22 mouse cellular contexts compared by ENCODE assay signal in genomic region chr8:62575817-62576231, GRCm38 (mm10).
DNase-seq lines count a peak whose midpoint lies in the region; ATAC-seq and TF ChIP-seq lines count a peak whose summit lies in the region.
"Had no signal": no experiment of that assay in that cellular context is flagged by ENCODE, and none has a peak within 500 bp of the region (broad histone marks: within the 10 kb centered on the region; RNA-seq: fewer than 3 reads in every experiment).

No protein-coding gene starts in this region.

- DNase-seq in cerebellum, postnatal 10 days: peak; percentile 1 to 2
- DNase-seq in cerebellum, postnatal 25 days: no peak
- DNase-seq in lung, embryonic 14.5 days: peak; percentile 8
- DNase-seq in lung, postnatal 36 days: no peak
- DNase-seq in midbrain, postnatal 0 days (ENCODE audit: low spot score): peak; percentile 12
- no peak for DNase-seq in layer of hippocampus, postnatal 10 days (ENCODE audit: low spot score in 2 of 2)
- no peak for DNase-seq in urinary bladder, postnatal 36 days (ENCODE audit: low spot score in 2 of 2)
- DNase-seq: adrenal gland, postnatal 10 days; cerebellum, adult 11 months; heart, postnatal 10 days; kidney, adult 2 months; kidney, postnatal 10 days; left cerebral cortex, postnatal 4 days; liver; lung, adult 18-20 months; right cerebral cortex, postnatal 4 days had no signal

- WGBS in lung, embryonic 14.5 days: 40% methylated on average over 4 of the region's 4 CpGs
- WGBS in hindbrain, embryonic 16.5 days: 52% methylated on average over 4 of the region's 4 CpGs
- 32% methylated on average over 4 of the region's 4 CpGs for WGBS in midbrain, postnatal 0 days

- TF ChIP-seq CTCF in lung, embryonic 14.5 days (IDR thresholded peaks at IDR 0.05; ENCODE audit: low read depth): no peak
- no peak for TF ChIP-seq CTCF in midbrain, postnatal 0 days (IDR thresholded peaks at IDR 0.05)

- H3K9me3 ChIP-seq in lung, embryonic 14.5 days (ENCODE audit: low read depth, low read length): no peaks in the 10 kb centered on the region
- H3K9me3 ChIP-seq in hindbrain, embryonic 16.5 days (ENCODE audit: control insufficient read depth, low read length): no peaks in the 10 kb centered on the region
- H3K9me3 ChIP-seq in midbrain, postnatal 0 days (ENCODE audit: low read length): no peaks in the 10 kb centered on the region
- H3K9me3 ChIP-seq: neural tube, embryonic 15.5 days had no signal

- no peak overlapping the region for H3K4me3 ChIP-seq in lung, embryonic 14.5 days (ENCODE audit: low read depth, low read length)
- no peak overlapping the region for H3K4me3 ChIP-seq in hindbrain, embryonic 16.5 days (ENCODE audit: low read length)
- no peak overlapping the region for H3K4me3 ChIP-seq in midbrain, postnatal 0 days (ENCODE audit: low read depth, low read length)
- H3K4me3 ChIP-seq: left cerebral cortex, adult 2 months; neural tube, embryonic 15.5 days had no signal

- no peak overlapping the region for H3K9ac ChIP-seq in lung, embryonic 14.5 days
- H3K9ac ChIP-seq in hindbrain, embryonic 16.5 days (ENCODE audit: low read depth, low read length): no peak overlapping the region
- H3K9ac ChIP-seq in midbrain, postnatal 0 days (replicated peaks; ENCODE audit: low read length, poor library complexity, severe bottlenecking): no peak overlapping the region
- H3K9ac ChIP-seq: neural tube, embryonic 15.5 days had no signal

- no peaks in the 10 kb centered on the region for H3K27me3 ChIP-seq in lung, embryonic 14.5 days (ENCODE audit: insufficient read depth, low read length)
- H3K27me3 ChIP-seq in hindbrain, embryonic 16.5 days (replicated peaks; ENCODE audit: control insufficient read depth, insufficient read depth, low read length): no peaks in the 10 kb centered on the region
- no peaks in the 10 kb centered on the region for H3K27me3 ChIP-seq in midbrain, postnatal 0 days (ENCODE audit: insufficient read depth, low read length)
- H3K27me3 ChIP-seq: neural tube, embryonic 15.5 days had no signal

- no peak overlapping the region for H3K4me2 ChIP-seq in lung, embryonic 14.5 days
- H3K4me2 ChIP-seq in hindbrain, embryonic 16.5 days (ENCODE audit: low read length): no peak overlapping the region
- no peak overlapping the region for H3K4me2 ChIP-seq in midbrain, postnatal 0 days (ENCODE audit: low read depth, low read length, poor library complexity, severe bottlenecking)
- H3K4me2 ChIP-seq: heart, embryonic 11.5 days; neural tube, embryonic 15.5 days had no signal

- H3K27ac ChIP-seq in lung, embryonic 14.5 days (ENCODE audit: low read depth): no peak overlapping the region
- no peak overlapping the region for H3K27ac ChIP-seq in hindbrain, embryonic 16.5 days (ENCODE audit: low read depth, low read length)
- H3K27ac ChIP-seq in midbrain, postnatal 0 days (ENCODE audit: low read depth, low read length): no peak overlapping the region
- H3K27ac ChIP-seq: left cerebral cortex, adult 2 months; neural tube, embryonic 15.5 days had no signal

- no peak for ATAC-seq in lung, embryonic 14.5 days (ENCODE audit: insufficient read depth)
- ATAC-seq in hindbrain, embryonic 16.5 days: peak; percentile 48; the same call in 1 of the 2 replicates
- ATAC-seq in midbrain, postnatal 0 days (ENCODE audit: low FRiP score): 0 out of 2 replicates have a peak, but pooled peaks have one; percentile 34
- ATAC-seq: activated CD4-positive, CD25-positive, alpha-beta regulatory T cell, adult 4 months; inflammation-experienced regulatory T-cells, adult 6 months had no signal

- no peaks in the 10 kb centered on the region for H3K4me1 ChIP-seq in lung, embryonic 14.5 days (ENCODE audit: insufficient read depth)
- no peaks in the 10 kb centered on the region for H3K4me1 ChIP-seq in hindbrain, embryonic 16.5 days (ENCODE audit: control insufficient read depth, insufficient read depth, low read depth, low read length)
- no peaks in the 10 kb centered on the region for H3K4me1 ChIP-seq in midbrain, postnatal 0 days (ENCODE audit: insufficient read depth, low read length)
- H3K4me1 ChIP-seq: neural tube, embryonic 15.5 days had no signal

- H3K36me3 ChIP-seq in lung, embryonic 14.5 days (ENCODE audit: insufficient read depth): no peaks in the 10 kb centered on the region
- no peaks in the 10 kb centered on the region for H3K36me3 ChIP-seq in hindbrain, embryonic 16.5 days (ENCODE audit: control insufficient read depth, insufficient read depth, low read length)
- H3K36me3 ChIP-seq in midbrain, postnatal 0 days (ENCODE audit: insufficient read depth, low read length): no peaks in the 10 kb centered on the region
- H3K36me3 ChIP-seq: neural tube, embryonic 15.5 days had no signal

Comparison
In these comparisons a context has a peak if more than half of its experiments do, and no peak if none do; other contexts are left out.
1. DNase-seq: peak in cerebellum, postnatal 10 days (2 of 2), lung, embryonic 14.5 days (single experiment) and midbrain, postnatal 0 days (single experiment); none in cerebellum, postnatal 25 days (0 of 2), lung, postnatal 36 days (single experiment), layer of hippocampus, postnatal 10 days (0 of 2) and urinary bladder, postnatal 36 days (0 of 2).